Mouse (Mus musculus) hindbrain, embryonic 13.5 days (tissue): ENCODE data around the gene Sh3tc1. TPM values are rescaled to one million over a fixed set of nuclear protein-coding genes. Genes with fewer than 3 reads are reported as not detected.

ENCODE experiments used
- ATAC-seq: fragments of 200-750 bp; cut with Nextera tagmentation; 2 replicates; pipeline ENCODE4 v1.8.0; 2017; ENCODE audit warnings: moderate TSS enrichment; ENCODE audit not compliant: low FRiP score
- H3K27ac ChIP-seq: fragments of 300-500 bp; sonication (generic); 2 replicates; pipeline ENCODE4 v1.5.1; 2015; ENCODE audit warnings: inconsistent platforms, mild to moderate bottlenecking, moderate library complexity
- H3K27me3 ChIP-seq: fragments of 300-500 bp; sonication (generic); 2 replicates; pipeline ENCODE4 v1.6.1; 2015; ENCODE audit warnings: mild to moderate bottlenecking, inconsistent platforms
- H3K36me3 ChIP-seq: fragments of 300-500 bp; sonication (generic); 2 replicates; pipeline ENCODE4 v1.6.1; 2015; ENCODE audit warnings: mild to moderate bottlenecking, inconsistent platforms
- H3K4me1 ChIP-seq: fragments of 300-500 bp; sonication (generic); replicated peaks from 2 replicates; pipeline ENCODE4 v1.6.1; 2015; ENCODE audit warnings: inconsistent platforms
- H3K4me2 ChIP-seq: fragments of 300-500 bp; sonication (generic); 2 replicates; pipeline ENCODE4 v1.6.1; 2015; ENCODE audit warnings: inconsistent platforms, mild to moderate bottlenecking, moderate library complexity
- H3K4me3 ChIP-seq: fragments of 300-500 bp; sonication (generic); 2 replicates; pipeline ENCODE4 v1.5.1; 2015; ENCODE audit warnings: mild to moderate bottlenecking, inconsistent platforms
- H3K9ac ChIP-seq: fragments of 300-500 bp; sonication (generic); 2 replicates; pipeline ENCODE4 v1.6.1; 2015; ENCODE audit warnings: mild to moderate bottlenecking, inconsistent platforms
- H3K9me3 ChIP-seq: fragments of 300-500 bp; sonication (generic); 2 replicates; pipeline ENCODE4 v1.6.1; 2016; ENCODE audit warnings: inconsistent platforms
- WGBS: fragments of 180-500 bp; shearing (Covaris S2); methylation state at CpG from one replicate; pipeline ENCODE4 v1.1.7; 2015; 5-methylcytosine and 5-hydroxymethylcytosine counted together
- polyA plus RNA-seq: library from polyadenylated mRNA; unstranded; fragments of >200 nt; fragmentation: Nextera tagmentation; extraction: Ambion mirVana; gene quantifications from 2 replicates; pipeline ENCODE4 v1.2.1, GENCODE M21; 2015

Gene Sh3tc1
- polyA plus RNA-seq, 1 experiment from 2014 or later: 2.7 TPM

DNA sequence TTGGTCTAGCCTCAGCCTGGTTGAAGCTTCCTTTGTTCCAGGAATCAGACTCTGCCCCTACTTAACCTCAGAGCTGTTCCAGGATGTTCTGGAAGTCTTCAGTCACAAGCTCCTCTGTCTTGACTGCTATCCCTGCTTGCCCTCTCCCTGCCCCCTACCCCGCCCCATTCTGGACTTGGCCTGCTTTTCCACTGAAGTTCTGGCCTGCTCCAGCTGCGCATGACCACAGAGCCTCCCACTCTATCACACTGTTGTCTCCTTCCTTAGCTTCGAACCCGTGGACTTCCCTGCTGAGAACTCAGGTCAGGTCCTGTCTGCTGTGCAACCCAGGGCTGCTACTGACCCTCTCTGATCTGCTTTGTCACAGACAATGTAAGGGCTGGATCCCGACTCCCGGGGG is 26.1 kb upstream of the Sh3tc1 start:
- H3K9ac ChIP-seq: no peak overlapping the region
- H3K27me3 ChIP-seq: peaks cover 15% of the 10 kb centered on the region
- no peak overlapping the region for H3K27ac ChIP-seq
- 90% methylated on average over 6 of the region's 6 CpGs for WGBS
- no peaks in the 10 kb centered on the region for H3K9me3 ChIP-seq
- peaks cover 3% of the 10 kb centered on the region for H3K4me1 ChIP-seq
- no peak overlapping the region for H3K4me3 ChIP-seq
- no peak overlapping the region for H3K4me2 ChIP-seq
- ATAC-seq: no peak
- no peaks in the 10 kb centered on the region for H3K36me3 ChIP-seq

DNA sequence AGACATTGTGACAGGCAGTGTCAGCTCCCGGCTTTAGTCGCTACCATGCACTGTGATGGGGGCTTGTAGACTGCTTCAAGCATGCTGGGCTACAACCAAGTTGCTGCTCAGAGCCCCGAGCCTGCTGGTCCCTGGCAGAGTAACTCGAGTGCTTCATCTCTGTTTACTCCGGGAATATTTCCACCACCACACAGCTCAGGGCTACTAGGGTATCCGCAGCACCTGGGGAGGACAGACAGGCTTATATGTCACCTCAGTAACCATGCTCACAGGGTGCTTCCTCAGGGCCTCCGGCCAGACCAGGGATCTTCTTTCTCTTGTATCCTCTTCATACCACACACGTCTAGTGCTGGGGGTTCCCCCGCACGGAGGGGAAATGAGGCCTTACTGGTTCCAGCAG is 23.1 kb upstream of the Sh3tc1 start:
- 77% methylated on average over 10 of the region's 10 CpGs for WGBS
- no peak for ATAC-seq
- H3K9ac ChIP-seq: no peak overlapping the region
- H3K4me3 ChIP-seq: no peak overlapping the region
- H3K27me3 ChIP-seq: peaks cover 46% of the 10 kb centered on the region
- H3K9me3 ChIP-seq: no peaks in the 10 kb centered on the region
- no peaks in the 10 kb centered on the region for H3K36me3 ChIP-seq
- no peak overlapping the region for H3K4me2 ChIP-seq
- peaks cover 14% of the 10 kb centered on the region for H3K4me1 ChIP-seq
- no peak overlapping the region for H3K27ac ChIP-seq

DNA sequence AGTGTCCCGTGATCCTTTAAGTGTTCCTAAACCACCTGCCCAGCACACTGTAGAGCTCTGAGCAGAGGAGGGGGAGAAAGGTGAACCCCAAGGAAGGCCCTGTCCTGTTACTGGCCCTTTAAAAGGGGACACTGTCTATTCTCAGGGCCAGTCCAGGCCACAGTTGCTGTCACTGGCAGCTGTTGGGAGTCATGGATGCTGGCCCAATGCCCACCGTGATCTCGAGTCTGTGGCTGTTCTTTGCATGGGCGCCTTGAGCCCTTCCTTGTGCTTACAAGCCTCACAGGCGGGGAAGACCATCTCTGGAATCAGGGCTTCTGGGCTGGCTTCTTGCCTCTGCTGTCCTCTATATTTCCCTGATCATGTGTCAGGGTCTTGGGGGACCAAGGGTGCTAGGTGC is 22.6 kb upstream of the Sh3tc1 start:
- no peak for ATAC-seq
- H3K4me3 ChIP-seq: no peak overlapping the region
- H3K36me3 ChIP-seq: no peaks in the 10 kb centered on the region
- WGBS: 68% methylated on average over 5 of the region's 5 CpGs
- H3K4me2 ChIP-seq: no peak overlapping the region
- H3K27ac ChIP-seq: no peak overlapping the region
- H3K9ac ChIP-seq: no peak overlapping the region
- peaks cover 47% of the 10 kb centered on the region for H3K27me3 ChIP-seq
- H3K4me1 ChIP-seq: peaks cover 14% of the 10 kb centered on the region
- H3K9me3 ChIP-seq: no peaks in the 10 kb centered on the region

DNA sequence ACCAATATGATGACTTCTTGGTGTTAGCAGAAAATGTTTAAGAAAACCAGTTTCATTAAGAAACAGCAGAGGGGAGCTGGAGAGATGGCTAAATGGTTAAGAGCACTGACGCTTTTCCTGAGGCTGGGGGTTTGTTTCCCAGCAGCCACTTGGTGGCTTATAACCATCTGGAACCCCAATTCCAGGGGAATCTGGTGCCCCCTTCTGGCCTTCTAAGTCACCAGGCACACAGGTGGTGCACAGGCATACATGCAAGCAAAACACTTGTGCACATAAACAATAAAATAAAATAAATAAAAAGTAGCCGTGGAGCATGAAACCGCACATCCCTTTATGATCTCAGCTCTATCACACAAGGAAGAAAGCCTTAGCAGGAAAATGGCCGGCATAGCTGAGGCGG is 21.5 kb upstream of the Sh3tc1 start:
- no peaks in the 10 kb centered on the region for H3K9me3 ChIP-seq
- ATAC-seq: no peak
- H3K4me2 ChIP-seq: no peak overlapping the region
- no peak overlapping the region for H3K4me3 ChIP-seq
- H3K9ac ChIP-seq: no peak overlapping the region
- peaks cover 48% of the 10 kb centered on the region for H3K27me3 ChIP-seq
- H3K36me3 ChIP-seq: no peaks in the 10 kb centered on the region
- peaks cover 22% of the 10 kb centered on the region for H3K4me1 ChIP-seq
- no peak overlapping the region for H3K27ac ChIP-seq
- 81% methylated on average over 5 of the region's 5 CpGs for WGBS

DNA sequence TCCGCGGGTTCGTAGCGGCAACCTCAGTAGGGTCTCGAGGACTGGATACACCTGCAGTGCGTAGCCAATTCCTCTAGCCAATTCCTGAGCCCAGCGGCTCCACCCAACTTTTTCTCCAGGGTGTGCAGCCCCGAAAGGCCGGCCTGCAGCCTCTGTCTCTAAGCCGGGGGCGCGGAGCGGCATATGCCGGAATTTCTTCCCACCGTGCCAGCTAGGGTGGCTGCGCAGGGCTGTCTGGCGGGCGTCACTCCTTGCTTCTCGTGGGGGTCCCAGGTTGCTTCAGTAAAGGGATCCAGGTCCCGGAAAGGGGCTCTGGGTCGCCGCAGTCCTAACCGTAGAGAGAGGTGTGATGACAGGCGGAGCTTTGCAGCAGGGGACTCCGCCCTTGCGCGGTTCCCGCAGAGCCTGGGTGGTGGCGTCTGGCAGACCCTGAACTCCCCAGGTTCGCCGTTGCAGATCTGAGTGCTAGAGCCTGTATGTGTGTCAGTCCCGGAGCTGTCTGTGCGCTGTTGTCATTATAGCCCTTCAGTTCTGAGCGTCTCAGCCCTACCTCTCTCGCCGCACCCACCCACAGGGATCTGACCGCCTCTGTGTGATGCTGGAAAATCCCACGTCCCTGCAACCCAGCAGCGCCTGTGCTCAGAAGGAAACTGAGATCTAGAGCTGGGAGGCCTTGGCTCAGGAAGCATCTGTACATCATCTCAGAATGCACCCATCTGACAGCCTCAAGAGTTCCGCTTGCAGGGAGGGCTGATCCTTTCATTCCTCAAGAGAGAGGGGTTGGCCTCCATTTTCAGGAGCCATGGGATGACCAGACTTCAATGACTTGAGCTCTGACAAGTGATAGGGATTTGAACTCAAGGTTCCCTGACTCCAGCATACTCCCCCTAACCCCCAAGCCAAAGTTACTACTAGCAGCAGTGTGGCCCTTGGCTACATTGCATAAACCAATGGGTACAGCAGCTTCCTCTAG is 18.6 kb upstream of the Sh3tc1 start:
- peak overlapping the region; percentile 75 for H3K9ac ChIP-seq
- H3K4me3 ChIP-seq: peak overlapping the region; percentile 51
- 0 out of 2 replicates have a peak overlapping the region, but pooled peaks have one; percentile 6 for H3K27ac ChIP-seq
- H3K4me2 ChIP-seq: peak overlapping the region; percentile 86
- H3K27me3 ChIP-seq: peaks cover 56% of the 10 kb centered on the region
- peak; percentile 46 for ATAC-seq
- H3K36me3 ChIP-seq: no peaks in the 10 kb centered on the region
- no peaks in the 10 kb centered on the region for H3K9me3 ChIP-seq
- peaks cover 23% of the 10 kb centered on the region for H3K4me1 ChIP-seq
- WGBS: 2% methylated on average over 40 of the region's 40 CpGs

DNA sequence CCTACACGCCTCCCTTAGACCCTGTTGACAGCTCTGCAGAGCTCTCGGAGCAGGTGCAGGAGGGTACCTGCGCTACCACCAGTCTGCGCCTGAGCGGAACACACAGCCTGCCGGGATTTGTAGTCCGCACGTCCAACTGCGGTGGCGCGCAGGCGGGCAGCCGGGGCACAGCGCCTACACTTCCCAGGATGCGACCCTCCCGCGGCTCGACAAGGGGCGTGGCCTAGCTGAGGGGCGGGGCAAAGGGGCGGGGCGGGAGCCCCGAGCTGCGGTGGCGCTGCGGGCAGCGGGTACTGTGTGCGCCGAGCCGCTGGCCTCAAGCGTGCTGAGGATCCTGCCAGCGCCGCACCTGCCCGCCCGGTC is 17.8 kb upstream of the Sh3tc1 start, which contains the start of gene Ablim2:
Gene Ablim2, plus strand, starts transcription at position 242 of the 363 bp plus-strand sequence.
- H3K4me2 ChIP-seq: peak within 1 kb of the TSS; percentile 86
- peaks cover 23% of the 10 kb centered on the region for H3K4me1 ChIP-seq
- under 1% methylated on average over 35 of the region's 35 CpGs for WGBS
- no peaks in the 10 kb centered on the region for H3K36me3 ChIP-seq
- H3K27ac ChIP-seq: peak within 1 kb of the TSS; percentile 68
- no peaks in the 10 kb centered on the region for H3K9me3 ChIP-seq
- peak; percentile 97 for ATAC-seq
- peak within 1 kb of the TSS; percentile 51 for H3K4me3 ChIP-seq
- H3K9ac ChIP-seq: peak within 1 kb of the TSS; percentile 75
- peaks cover 53% of the 10 kb centered on the region for H3K27me3 ChIP-seq

DNA sequence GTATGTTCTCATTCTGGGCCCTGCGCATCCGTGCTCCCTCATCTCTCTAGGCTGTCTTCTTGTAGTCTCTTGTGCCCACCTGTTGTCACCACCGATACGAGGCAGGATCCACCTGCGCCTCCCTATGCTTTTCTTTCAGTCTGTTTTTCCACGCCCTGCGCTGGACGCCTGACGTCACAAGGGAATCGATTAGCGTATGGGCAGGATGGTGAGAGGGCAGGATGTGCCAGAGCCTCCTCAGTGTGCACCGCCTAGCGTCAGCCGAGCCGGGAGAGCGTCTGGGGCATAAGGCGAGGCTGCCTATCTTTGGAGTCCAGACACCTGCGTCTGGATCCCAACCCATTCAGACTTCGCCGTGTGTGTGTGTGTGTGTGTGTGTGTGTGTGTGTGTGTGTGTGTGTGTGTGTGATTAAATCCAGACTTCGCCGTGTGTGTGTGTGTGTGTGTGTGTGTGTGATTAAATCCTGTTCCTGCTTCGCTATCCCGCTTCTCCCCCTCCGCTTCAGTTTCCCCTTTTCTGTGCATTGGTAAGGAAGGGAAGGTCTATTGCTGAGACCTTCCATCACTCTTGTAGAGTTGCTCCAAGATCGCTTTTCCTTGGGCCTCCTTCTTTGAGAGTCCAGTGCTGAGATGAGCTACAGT is 17.3 kb upstream of the Sh3tc1 start:
- Histone ChIP-seq H3K27ac (peak overlapping the region; percentile 68), H3K9ac (peak overlapping the region; percentile 63), H3K4me1 (peaks cover 23% of the 10 kb centered on the region), H3K9me3 (no peaks in the 10 kb centered on the region), H3K4me3 (peak overlapping the region; percentile 51), H3K27me3 (peaks cover 49% of the 10 kb centered on the region), H3K4me2 (peak overlapping the region; percentile 86), H3K36me3 (no peaks in the 10 kb centered on the region)
- WGBS: 8% methylated on average over 26 of the region's 26 CpGs
- ATAC-seq: peak; percentile 66

DNA sequence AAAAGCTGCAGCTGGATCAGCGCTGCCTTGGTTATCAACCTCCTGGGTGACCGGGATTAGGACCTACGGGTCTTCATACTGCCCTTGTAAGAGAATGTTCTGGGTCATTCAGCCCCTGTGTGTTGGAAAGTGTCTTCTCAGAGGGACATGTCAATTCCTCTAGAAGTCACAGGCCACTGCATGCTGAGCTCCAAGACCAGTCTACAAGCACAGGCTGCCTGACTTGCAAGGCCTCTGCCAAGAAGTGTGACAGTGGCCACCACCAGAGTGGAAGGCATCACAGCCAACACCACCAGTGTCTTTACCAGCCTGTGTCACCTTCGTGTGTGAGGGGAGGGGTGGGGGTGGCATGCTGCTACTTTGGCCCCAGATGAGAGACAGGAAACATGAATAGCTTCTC is 16.2 kb upstream of the Sh3tc1 start:
- H3K4me3 ChIP-seq: no peak overlapping the region
- no peaks in the 10 kb centered on the region for H3K36me3 ChIP-seq
- 73% methylated on average over 4 of the region's 4 CpGs for WGBS
- no peak overlapping the region for H3K27ac ChIP-seq
- no peak overlapping the region for H3K9ac ChIP-seq
- peaks cover 23% of the 10 kb centered on the region for H3K4me1 ChIP-seq
- H3K27me3 ChIP-seq: peaks cover 48% of the 10 kb centered on the region
- no peak for ATAC-seq
- no peak overlapping the region for H3K4me2 ChIP-seq
- no peaks in the 10 kb centered on the region for H3K9me3 ChIP-seq

DNA sequence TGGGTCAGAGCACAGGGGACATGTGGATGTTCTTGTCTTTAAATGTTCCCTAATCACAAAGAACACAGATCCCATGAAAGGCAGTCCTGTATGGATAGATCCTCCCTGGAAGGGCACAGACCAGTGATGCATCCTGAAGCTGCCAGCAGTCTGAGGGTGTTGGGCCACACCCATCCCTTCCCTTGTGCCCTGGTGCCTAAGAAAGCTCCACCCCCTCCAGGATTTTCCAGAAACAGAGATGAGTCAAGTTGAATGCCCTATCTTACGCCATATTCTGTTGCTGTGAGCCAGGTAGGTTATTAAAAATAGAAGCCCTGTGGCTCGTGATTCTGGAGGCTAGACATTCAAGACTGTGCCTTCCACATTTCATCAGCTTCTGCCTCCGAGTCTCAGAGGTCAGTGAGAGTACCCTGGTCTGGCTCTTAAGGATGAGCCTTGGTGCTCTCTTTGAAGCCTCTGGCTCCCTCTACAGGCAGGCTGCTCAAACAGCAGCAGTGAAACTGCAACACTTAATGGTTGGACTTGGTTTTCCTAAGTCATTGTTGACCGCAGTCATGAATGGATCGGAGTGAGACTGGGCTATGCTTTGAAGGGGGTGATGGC is 15.4 kb upstream of the Sh3tc1 start:
- no peak for ATAC-seq
- H3K36me3 ChIP-seq: no peaks in the 10 kb centered on the region
- H3K9ac ChIP-seq: no peak overlapping the region
- no peak overlapping the region for H3K4me2 ChIP-seq
- H3K9me3 ChIP-seq: no peaks in the 10 kb centered on the region
- peaks cover 40% of the 10 kb centered on the region for H3K27me3 ChIP-seq
- 31% methylated on average over 5 of the region's 5 CpGs for WGBS
- H3K4me1 ChIP-seq: peaks cover 23% of the 10 kb centered on the region
- H3K27ac ChIP-seq: no peak overlapping the region
- H3K4me3 ChIP-seq: no peak overlapping the region

DNA sequence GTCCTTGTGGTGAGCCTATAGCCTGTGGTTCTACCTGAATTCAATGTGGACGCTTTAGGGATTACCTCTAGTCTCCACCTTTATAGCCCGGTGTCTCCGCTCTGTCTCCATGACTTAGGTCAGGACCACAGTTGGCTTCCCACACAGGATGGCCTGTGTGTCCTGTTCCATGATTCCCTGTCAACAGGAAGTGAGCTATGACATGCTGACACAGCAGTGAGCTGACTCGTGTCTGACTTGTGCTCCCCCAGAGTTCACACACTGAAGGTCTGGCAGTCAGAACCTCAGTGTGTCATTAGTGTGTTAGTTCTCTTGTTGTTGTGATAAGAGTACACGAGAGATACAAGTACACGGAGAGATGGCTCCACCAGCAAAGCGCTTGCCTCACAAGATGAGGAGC is 11.2 kb upstream of the Sh3tc1 start:
- no peak overlapping the region for H3K4me2 ChIP-seq
- ATAC-seq: no peak
- no peak overlapping the region for H3K9ac ChIP-seq
- H3K4me3 ChIP-seq: no peak overlapping the region
- no peaks in the 10 kb centered on the region for H3K36me3 ChIP-seq
- no peaks in the 10 kb centered on the region for H3K9me3 ChIP-seq
- H3K4me1 ChIP-seq: no peaks in the 10 kb centered on the region; the same call in 1 of the 2 replicates
- H3K27me3 ChIP-seq: peaks cover 11% of the 10 kb centered on the region; the same call in 1 of the 2 replicates
- no peak overlapping the region for H3K27ac ChIP-seq
- WGBS: 86% methylated on average over 7 of the region's 7 CpGs

DNA sequence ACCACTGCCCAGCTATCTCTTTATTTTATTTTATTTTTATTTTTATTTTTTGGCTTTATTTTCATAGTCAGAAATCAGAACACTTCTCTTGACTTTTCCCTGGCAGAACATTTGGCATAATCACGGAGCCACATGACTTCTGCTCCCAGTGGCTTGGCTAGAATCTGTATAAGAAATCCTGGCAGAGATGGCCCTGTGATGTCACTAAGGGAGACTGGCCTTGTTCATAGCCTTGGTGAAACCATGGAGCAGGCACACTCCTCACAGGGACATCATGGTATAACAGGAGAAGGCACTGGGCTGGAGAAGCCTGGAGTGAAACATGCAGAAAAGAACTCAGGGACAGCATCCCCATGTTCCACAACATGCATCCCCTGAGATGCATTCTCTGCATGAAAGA is 10.2 kb upstream of the Sh3tc1 start:
- WGBS: 90% methylated on average over 1 of the region's 1 CpGs
- no peaks in the 10 kb centered on the region for H3K4me1 ChIP-seq
- no peak overlapping the region for H3K4me2 ChIP-seq
- H3K9me3 ChIP-seq: no peaks in the 10 kb centered on the region
- H3K36me3 ChIP-seq: no peaks in the 10 kb centered on the region
- H3K9ac ChIP-seq: no peak overlapping the region
- no peak overlapping the region for H3K27ac ChIP-seq
- H3K4me3 ChIP-seq: no peak overlapping the region
- 0 out of 2 replicates have a peak, but pooled peaks cover 6% of the 10 kb centered on the region for H3K27me3 ChIP-seq
- ATAC-seq: no peak

DNA sequence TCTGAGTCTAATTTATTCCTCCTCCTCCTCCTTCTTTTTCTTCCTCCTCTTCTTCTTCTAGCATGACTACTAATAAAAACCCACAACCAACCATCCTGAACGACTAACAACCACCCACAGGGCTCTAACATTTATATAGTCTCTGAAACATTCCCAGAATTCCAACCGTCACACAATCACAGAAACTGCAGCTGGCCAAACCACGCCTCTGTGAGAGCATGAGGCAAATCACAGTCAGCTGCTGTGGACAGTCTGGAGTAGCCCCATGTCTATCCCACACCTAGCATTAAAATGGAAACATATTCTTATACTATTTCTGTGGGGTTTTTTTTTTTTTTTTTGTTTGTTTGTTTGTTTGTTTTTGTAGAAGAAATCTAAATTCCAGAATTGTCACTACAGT is 9.6 kb upstream of the Sh3tc1 start:
- Histone ChIP-seq H3K36me3 (no peaks in the 10 kb centered on the region), H3K4me3 (no peak overlapping the region), H3K27me3 (0 out of 2 replicates have a peak, but pooled peaks cover 5% of the 10 kb centered on the region), H3K9me3 (no peaks in the 10 kb centered on the region), H3K27ac (no peak overlapping the region), H3K4me2 (no peak overlapping the region), H3K9ac (no peak overlapping the region), H3K4me1 (no peaks in the 10 kb centered on the region)
- ATAC-seq: no peak
- 64% methylated on average over 3 of the region's 3 CpGs for WGBS
